Mouse (Mus musculus) heart, postnatal 14 days (tissue): ENCODE measurements around the gene Olig3. TPM values are rescaled to one million over a fixed set of nuclear protein-coding genes. Genes with fewer than 3 reads are reported as not detected.

Source experiments
- total RNA-seq, 2 experiments: library from RNA; stranded (reverse); gene quantifications; 2 replicates each; pipeline ENCODE4 v1.2.3; 2021

The Olig3 gene
- total RNA-seq, 2 experiments from 2014 or later: 0.10 TPM; not detected in 1

Other genes starting within 250 kb of the Olig3 start
- 10 to 100 TPM; 57.1 to 63.8 TPM for gene Ifngr1, start 235.4 kb downstream of the Olig3 start, total RNA-seq